Mouse (Mus musculus) spleen, adult 2 months (tissue): Measurements from ENCODE around the gene Wwox.

Source experiments
- CTCF ChIP-seq: fragments of 200-500 bp; IDR thresholded peaks from 2 replicates; pipeline ENCODE4 v1.5.1; 2011; ENCODE audit warnings: mild to moderate bottlenecking, inconsistent platforms; ENCODE audit not compliant: insufficient read depth, insufficient read length, insufficient replicate concordance; ENCODE audit errors: extremely low read depth
- POLR2A ChIP-seq: fragments of 200-500 bp; IDR thresholded peaks from 2 replicates; pipeline ENCODE4 v1.6.1; 2011; ENCODE audit warnings: low read depth, low read length, inconsistent platforms

- TF ChIP-seq POLR2A: no peak
- TF ChIP-seq CTCF: no peak
Measured at GRCm38 (mm10) chr8:114554966-114555365, 115.5 kb downstream of the Wwox start.
